Mouse (Mus musculus) kidney, postnatal 0 days (tissue): Measurements from ENCODE around the gene Osgin1. TPM values are rescaled to one million over a fixed set of nuclear protein-coding genes. Genes with fewer than 3 reads are reported as not detected.

ENCODE experiments used
- ATAC-seq: fragments of 200-750 bp; cut with Nextera tagmentation; replicated peaks from 2 replicates; pipeline ENCODE4 v1.8.0; 2017; ENCODE audit warnings: low read depth, moderate number of reproducible peaks, moderate TSS enrichment, moderate library complexity; ENCODE audit not compliant: low FRiP score
- DNase-seq: peaks from one replicate; pipeline ENCODE4 v3.0.0-alpha.2; 2016; ENCODE audit warnings: low spot score
- H3K27ac ChIP-seq: fragments of 300-500 bp; sonication (generic); 2 replicates; pipeline ENCODE4 v1.5.1; 2014; ENCODE audit warnings: mild to moderate bottlenecking
- H3K27me3 ChIP-seq: fragments of 300-500 bp; sonication (generic); 2 replicates; pipeline ENCODE4 v1.6.1; 2014; ENCODE audit warnings: low read length, mixed read lengths; ENCODE audit not compliant: insufficient read depth
- H3K36me3 ChIP-seq: fragments of 300-500 bp; sonication (generic); 2 replicates; pipeline ENCODE4 v1.6.1; 2014; ENCODE audit warnings: low read length, mixed read lengths; ENCODE audit not compliant: insufficient read depth
- H3K4me1 ChIP-seq: fragments of 300-500 bp; sonication (generic); replicated peaks from 2 replicates; pipeline ENCODE4 v1.6.1; 2014; ENCODE audit warnings: antibody characterized with exemption, low read length, mixed read lengths; ENCODE audit not compliant: insufficient read depth
- H3K4me2 ChIP-seq: fragments of 300-500 bp; sonication (generic); 2 replicates; pipeline ENCODE4 v1.6.1; 2014; ENCODE audit warnings: mild to moderate bottlenecking, low read length, moderate library complexity, mixed read lengths
- H3K4me3 ChIP-seq: fragments of 300-500 bp; sonication (generic); replicated peaks from 2 replicates; pipeline ENCODE4 v1.5.1; 2014; ENCODE audit warnings: low read depth, low read length
- H3K9ac ChIP-seq: fragments of 300-500 bp; sonication (generic); 2 replicates; pipeline ENCODE4 v1.6.1; 2014; ENCODE audit warnings: low read depth, low read length
- H3K9me3 ChIP-seq: fragments of 300-500 bp; sonication (generic); replicated peaks from 2 replicates; pipeline ENCODE4 v1.6.1; 2016; ENCODE audit warnings: low read length, inconsistent platforms, mixed read lengths
- CTCF ChIP-seq: IDR thresholded peaks from 2 replicates; pipeline ENCODE4 v1.5.1; 2016; ENCODE audit warnings: antibody characterized with exemption, low read depth, mild to moderate bottlenecking, moderate library complexity
- WGBS: fragments of 180-500 bp; shearing (Covaris S2); extraction: QIAGEN DNeasy Blood & Tissue Kit; methylation state at CpG from one replicate; pipeline ENCODE4 v1.1.7; 2014; 5-methylcytosine and 5-hydroxymethylcytosine counted together
- polyA plus RNA-seq: library from polyadenylated mRNA; unstranded; fragments of >200 nt; fragmentation: Nextera tagmentation; extraction: Ambion mirVana; gene quantifications from 2 replicates; pipeline ENCODE4 v1.2.1, GENCODE M21; 2015

The Osgin1 gene
- polyA plus RNA-seq, 1 experiment from 2014 or later, result 4.1 TPM

DNA sequence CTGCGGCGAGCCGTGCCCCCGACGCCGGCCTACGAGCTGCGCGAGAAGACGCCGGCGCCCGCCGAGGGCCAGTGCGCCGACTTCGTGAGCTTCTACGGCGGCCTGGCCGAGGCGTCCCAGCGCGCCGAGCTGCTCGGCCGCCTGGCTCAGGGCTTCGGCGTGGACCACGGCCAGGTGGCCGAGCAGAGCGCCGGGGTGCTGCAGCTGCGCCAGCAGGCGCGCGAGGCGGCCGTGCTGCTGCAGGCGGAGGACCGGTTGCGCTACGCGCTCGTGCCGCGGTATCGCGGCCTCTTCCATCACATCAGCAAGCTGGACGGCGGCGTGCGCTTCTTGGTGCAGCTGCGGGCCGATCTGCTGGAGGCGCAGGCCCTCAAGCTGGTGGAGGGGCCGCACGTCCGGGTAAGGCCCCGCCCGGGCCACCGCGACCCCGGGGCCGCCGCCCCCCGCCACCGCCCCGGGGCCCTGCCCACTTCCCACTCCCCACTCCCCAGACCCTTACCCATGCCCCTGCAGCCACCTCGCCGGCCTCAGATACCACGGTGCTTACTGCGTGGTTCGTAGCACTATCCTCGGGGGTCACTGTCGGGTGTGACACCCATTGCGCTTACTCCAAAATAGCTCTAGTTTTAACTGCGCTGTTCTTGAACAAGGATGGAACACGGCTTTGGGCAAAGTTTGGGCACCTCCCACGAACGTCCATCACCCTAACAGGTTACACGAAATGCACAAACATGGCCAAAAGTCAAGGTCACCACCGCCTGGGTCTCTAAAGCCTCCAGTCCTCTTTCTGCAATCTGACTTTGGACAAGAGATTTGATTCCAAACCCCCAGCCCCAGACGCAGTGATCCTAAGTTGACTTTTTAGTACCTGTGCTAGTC, 38.6 kb upstream of the Osgin1 start:
- WGBS, result 5% methylated on average over 62 of the region's 83 CpGs
- Histone ChIP-seq H3K27me3 (no peaks in the 10 kb centered on the region), H3K9me3 (no peaks in the 10 kb centered on the region), H3K4me1 (peaks cover 14% of the 10 kb centered on the region; the same call in 1 of the 2 replicates), H3K36me3 (no peaks in the 10 kb centered on the region), H3K4me3 (peak overlapping the region; percentile 77), H3K4me2 (peak overlapping the region; percentile 100), H3K27ac (peak overlapping the region; percentile 93), H3K9ac (peak overlapping the region; percentile 91)
- no peak for TF ChIP-seq CTCF
- ATAC-seq (peak; percentile 50), DNase-seq (no peak)

DNA sequence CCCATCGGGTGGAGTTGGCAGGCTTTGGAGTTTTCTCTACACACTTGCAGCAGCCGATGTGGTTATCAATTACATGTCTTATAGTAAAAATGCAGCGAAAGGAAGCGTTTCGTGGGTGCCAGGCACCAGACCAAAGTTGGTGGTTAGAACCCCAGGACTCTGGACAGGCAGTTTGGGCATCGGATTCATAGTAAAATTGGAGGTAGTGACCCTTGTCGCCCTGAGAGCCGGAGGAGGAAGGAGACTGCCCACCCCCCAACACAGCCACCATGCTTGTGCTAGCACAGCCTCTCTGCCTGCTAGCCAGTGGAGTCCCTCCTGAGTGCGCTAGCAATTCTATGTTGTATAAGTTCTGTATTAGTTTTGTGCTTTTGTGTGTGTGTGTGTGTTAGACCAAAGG, 35.4 kb upstream of the Osgin1 start:
- H3K4me3 ChIP-seq, result no peak overlapping the region
- H3K9me3 ChIP-seq, result no peaks in the 10 kb centered on the region
- H3K27ac ChIP-seq, result no peak overlapping the region
- no peak overlapping the region for H3K4me2 ChIP-seq
- no peak for ATAC-seq
- H3K36me3 ChIP-seq, result 0 out of 2 replicates have a peak, but pooled peaks cover 6% of the 10 kb centered on the region
- H3K9ac ChIP-seq, result no peak overlapping the region
- TF ChIP-seq CTCF, result no peak
- WGBS, result 73% methylated on average over 9 of the region's 9 CpGs
- H3K4me1 ChIP-seq, result peaks cover 14% of the 10 kb centered on the region; the same call in 1 of the 2 replicates
- DNase-seq, result no peak
- H3K27me3 ChIP-seq, result no peaks in the 10 kb centered on the region

- Histone ChIP-seq H3K9me3 (no peaks in the 10 kb centered on the region), H3K9ac (no peak overlapping the region), H3K4me3 (no peak overlapping the region), H3K36me3 (0 out of 2 replicates have a peak, but pooled peaks cover 6% of the 10 kb centered on the region), H3K27me3 (no peaks in the 10 kb centered on the region), H3K4me2 (no peak overlapping the region), H3K4me1 (peaks cover 12% of the 10 kb centered on the region; the same call in 1 of the 2 replicates), H3K27ac (no peak overlapping the region)
- TF ChIP-seq CTCF, result no peak
- DNase-seq, result no peak
- 61% methylated on average over 6 of the region's 6 CpGs for WGBS
- no peak for ATAC-seq
These were observed 34.7 kb upstream of the Osgin1 start for GRCm38 (mm10) chr8:119399255-119399654.

DNA sequence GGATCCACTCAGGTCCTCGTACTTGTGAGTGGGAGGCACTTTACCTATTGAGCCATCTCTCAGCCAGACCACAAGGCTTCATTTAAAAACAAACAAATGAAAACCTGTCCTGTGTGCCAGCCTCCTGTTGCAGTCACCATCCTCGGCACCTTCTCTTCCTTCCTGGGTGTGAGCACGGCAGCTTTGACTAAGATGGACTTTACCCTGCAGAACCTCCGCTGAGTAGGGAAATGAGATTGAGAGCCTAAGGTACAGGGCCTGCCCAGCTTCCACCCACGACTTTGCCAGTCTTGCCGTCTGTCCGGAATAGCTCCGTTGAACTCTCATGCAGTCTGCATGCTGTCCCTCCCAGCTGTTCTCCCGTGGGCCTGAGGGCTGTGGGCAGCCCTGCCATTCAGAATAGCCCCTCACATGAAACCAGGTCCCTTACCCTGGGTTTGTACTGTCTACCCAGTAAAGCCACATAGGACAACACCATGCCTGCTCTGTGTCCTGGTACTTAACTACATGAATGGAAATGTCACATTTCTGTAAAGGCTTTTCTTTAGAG, 33.7 kb upstream of the Osgin1 start:
- 0 out of 2 replicates have a peak, but pooled peaks cover 6% of the 10 kb centered on the region for H3K36me3 ChIP-seq
- no peak for TF ChIP-seq CTCF
- no peak overlapping the region for H3K9ac ChIP-seq
- DNase-seq (no peak), ATAC-seq (0 out of 2 replicates have a peak, but pooled peaks have one; percentile 16)
- WGBS, result 81% methylated on average over 9 of the region's 9 CpGs
- no peaks in the 10 kb centered on the region for H3K9me3 ChIP-seq
- H3K4me3 ChIP-seq, result no peak overlapping the region
- H3K27ac ChIP-seq, result no peak overlapping the region
- no peaks in the 10 kb centered on the region for H3K27me3 ChIP-seq
- peaks cover 9% of the 10 kb centered on the region; the same call in 1 of the 2 replicates for H3K4me1 ChIP-seq
- H3K4me2 ChIP-seq, result no peak overlapping the region

- H3K4me2 ChIP-seq, result no peak overlapping the region
- H3K27ac ChIP-seq, result no peak overlapping the region
- H3K9me3 ChIP-seq, result no peaks in the 10 kb centered on the region
- 0 out of 2 replicates have a peak, but pooled peaks cover 6% of the 10 kb centered on the region for H3K36me3 ChIP-seq
- H3K4me3 ChIP-seq, result no peak overlapping the region
- no peaks in the 10 kb centered on the region for H3K27me3 ChIP-seq
- no peak for TF ChIP-seq CTCF
- DNase-seq (no peak), ATAC-seq (no peak)
- H3K9ac ChIP-seq, result no peak overlapping the region
- WGBS, result 79% methylated on average over 3 of the region's 3 CpGs
- peaks cover 2% of the 10 kb centered on the region; the same call in 1 of the 2 replicates for H3K4me1 ChIP-seq
These were observed 33.0 kb upstream of the Osgin1 start for GRCm38 (mm10) chr8:119400904-119401303.

DNA sequence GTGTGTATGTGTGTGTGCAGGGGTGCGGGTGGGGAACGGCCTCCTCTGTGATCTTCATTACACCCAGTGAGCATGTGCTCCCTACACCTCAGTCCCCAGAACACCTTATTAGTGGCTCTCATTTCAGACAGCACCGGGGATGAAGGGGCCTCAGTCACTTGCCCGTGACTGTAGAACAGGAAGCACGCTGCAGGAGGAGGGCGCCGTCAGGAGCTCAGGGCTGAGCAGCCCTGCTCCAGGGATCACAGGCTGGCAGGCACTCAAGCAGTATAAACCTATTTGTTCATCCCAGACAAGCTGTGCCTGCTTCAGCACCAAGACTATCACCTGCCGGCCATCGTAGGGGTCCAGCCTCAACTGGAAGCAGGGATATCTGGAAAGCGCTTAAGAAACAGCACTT, 30.0 kb upstream of the Osgin1 start:
- no peaks in the 10 kb centered on the region for H3K27me3 ChIP-seq
- ATAC-seq (peak; percentile 25; the same call in 1 of the 2 replicates), DNase-seq (peak; percentile 21)
- H3K27ac ChIP-seq, result no peak overlapping the region
- no peak overlapping the region for H3K4me3 ChIP-seq
- H3K4me1 ChIP-seq, result no peaks in the 10 kb centered on the region
- WGBS, result 40% methylated on average over 10 of the region's 10 CpGs
- peaks cover 19% of the 10 kb centered on the region; the same call in 1 of the 2 replicates for H3K36me3 ChIP-seq
- H3K9ac ChIP-seq, result no peak overlapping the region
- H3K4me2 ChIP-seq, result no peak overlapping the region
- H3K9me3 ChIP-seq, result no peaks in the 10 kb centered on the region
- TF ChIP-seq CTCF, result no peak
